Mouse (Mus musculus) mature B cell (primary cell): ENCODE data around the gene Tgfbr2.

Source experiments
- in situ Hi-C: fragments of 300-500 bp; cut with MboI; formaldehyde crosslinking; loops from 2 replicates; pipeline ENCODE4 v1.14.3; 2019

Tgfbr2 gene

DNA sequence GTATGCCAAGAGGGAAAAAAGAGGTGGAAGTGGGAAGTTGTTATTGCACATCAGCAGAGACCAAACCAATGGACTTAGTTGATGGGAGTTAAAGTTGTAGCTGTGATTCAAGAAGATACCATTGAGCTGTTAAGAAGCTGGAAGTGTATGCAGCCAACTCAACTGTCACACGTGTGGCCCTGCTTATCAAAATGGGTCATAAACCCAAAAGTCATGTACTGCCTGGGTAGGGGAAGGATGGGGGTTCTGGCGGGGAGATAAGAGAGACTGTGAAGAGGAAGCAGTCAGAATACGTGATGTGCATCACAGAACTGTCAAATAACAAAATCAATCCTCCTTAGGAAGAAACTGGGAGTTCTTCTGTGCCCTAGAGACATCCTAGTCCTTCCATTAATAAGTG, 15.1 kb downstream of the Tgfbr2 start:
- in situ Hi-C loops: no loop called here

DNA sequence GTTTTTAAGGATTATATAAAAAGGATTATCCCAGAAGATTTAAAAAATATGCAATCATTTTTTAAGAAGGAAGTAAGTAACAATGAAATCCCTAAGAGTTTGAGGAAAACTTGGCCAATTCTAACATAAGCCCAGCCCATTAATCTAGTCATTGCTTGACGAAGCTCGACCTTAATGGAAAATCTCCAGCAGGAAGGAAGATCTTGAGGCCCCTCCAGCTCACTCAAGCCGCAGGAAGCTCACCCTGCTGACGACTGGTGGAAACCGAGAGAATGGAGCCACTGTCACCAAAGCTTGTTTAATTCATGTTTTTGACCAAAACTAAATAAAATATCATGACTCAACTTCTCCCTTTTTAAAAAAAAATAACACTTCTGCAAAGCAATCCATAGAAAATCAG, 18.7 kb downstream of the Tgfbr2 start:
- in situ Hi-C loops: no loop called here

DNA sequence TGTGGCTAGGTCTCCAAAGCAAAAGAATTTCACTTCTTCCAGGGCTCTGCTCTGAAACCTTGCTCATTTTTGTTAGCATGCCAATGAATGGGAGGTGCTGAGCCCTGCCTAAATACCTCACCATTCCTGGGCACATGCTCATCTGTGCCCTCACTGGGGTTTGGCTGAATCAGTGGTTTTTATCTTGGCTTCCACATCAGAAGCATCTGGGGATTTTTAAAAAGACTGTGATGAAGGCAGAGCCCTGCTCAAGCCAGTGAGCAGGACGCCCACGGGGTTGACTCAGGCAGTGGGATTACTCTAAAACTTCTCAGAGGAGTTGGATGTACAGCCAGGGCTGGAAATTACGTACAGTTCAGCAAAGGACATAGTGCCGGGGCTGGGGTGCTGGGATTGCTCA, 22.3 kb downstream of the Tgfbr2 start:
- in situ Hi-C loops: no loop called here

DNA sequence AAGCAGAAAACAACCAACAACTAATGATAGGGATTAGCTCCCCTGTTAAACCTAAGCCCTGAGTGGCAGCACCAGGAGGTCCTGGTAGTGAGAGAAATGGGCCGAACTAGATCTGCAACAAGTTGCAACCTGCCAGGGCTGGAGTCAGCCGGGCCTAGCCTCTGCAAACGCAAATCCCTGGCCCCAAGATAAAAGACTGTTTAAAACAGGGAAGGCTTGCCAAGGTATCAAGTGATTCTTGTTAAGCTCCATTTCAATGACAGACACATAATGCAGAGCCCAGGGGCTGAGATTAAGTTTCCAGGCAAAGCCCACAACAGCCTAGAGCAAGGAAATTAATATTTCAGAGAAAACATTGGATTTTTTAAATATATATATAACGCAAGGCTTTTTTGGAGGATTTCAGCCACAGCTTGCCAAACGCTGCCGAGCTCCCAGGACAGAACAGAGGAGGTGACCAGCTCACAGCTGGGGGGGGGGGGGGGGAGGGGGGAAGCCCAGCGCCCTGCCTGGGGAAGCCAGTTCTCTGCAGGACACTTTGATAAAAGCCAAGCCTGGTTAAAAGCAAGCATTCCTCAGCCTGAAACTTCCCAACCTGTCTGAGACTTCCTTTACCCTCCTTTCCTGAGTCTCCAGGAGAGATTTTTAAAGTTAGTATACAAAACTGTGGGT, 24.3 kb downstream of the Tgfbr2 start:
- in situ Hi-C loops: no loop called here

DNA sequence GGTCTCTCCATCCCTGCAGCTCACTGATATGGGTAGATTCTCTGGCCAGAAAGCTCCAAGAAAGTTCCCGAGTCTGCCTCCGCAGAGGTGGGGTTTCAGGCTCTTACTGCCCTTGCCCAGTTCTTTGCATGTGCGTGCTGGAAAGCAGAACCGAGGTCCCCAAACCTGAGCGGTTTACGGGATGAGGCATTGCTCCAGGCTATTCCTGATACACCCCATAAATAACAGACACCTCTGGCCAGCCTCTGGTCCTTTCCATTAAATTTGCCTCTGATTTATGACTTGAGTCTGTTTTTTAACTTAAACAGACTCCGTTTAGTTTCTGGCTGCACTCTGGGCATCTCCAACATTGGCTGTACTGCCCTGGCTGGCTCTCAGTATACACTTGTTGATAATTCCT, 26.4 kb downstream of the Tgfbr2 start:
- in situ Hi-C loops: no loop called here

DNA sequence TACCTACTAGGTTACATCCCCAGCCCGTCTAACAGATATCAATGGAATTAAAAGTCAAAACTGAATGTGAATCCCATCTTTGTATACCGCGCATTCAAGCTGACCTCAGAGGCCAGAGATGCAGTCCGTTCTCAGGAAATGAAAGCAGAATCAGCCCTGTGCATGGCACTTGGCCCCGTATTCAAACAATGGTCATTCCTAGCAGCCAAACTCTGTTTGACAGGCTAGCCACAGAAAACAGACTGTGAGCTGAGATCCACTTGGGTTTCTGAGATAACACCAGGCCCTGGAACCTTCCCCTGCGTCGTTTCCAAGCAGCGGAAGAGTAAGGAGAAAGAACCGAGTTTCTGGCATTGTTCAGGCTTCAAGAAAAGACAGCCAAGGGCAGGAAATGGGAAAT, 28.9 kb downstream of the Tgfbr2 start:
- in situ Hi-C loops: no loop called here

DNA sequence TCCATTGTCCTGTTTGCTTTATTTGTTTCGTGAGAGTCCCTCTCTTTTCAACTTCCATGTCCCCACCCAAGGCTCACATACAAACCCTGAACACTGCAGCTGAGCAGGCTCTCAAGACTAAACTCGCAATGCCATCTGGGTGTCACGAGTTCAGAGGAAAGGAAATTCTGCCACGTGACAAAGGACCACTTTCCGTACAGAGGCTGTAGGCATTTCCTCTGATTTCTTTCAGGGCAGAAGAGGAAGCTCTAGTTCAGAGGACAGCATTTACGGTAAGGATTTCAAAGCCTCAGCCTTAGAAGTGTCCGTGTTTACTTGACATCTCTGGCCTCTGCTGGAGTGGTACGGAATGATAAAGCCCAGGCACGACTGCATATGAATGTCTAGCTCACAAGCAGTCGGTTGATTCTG, 29.9 kb downstream of the Tgfbr2 start:
- in situ Hi-C loops: no loop called here

DNA sequence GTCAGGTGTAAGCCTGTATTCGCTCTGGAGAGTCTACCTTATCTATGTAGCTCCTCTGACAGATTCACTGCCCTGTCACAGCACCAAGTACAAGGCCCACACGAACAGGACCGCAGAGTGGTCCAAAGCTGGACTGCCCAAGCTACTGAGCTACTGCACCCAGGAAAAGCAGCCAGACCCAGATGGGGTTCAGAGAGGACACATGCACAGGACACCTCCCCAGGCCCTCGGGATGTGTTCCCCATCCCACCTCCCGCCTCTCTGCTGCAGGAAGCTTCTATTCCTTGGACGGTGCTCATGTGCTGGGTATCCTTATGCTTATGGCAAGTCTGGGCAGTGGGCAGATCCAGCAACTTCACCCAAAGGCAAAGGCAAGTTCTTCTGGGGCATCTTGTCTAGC, 34.7 kb downstream of the Tgfbr2 start:
- in situ Hi-C loops: no loop called here

DNA sequence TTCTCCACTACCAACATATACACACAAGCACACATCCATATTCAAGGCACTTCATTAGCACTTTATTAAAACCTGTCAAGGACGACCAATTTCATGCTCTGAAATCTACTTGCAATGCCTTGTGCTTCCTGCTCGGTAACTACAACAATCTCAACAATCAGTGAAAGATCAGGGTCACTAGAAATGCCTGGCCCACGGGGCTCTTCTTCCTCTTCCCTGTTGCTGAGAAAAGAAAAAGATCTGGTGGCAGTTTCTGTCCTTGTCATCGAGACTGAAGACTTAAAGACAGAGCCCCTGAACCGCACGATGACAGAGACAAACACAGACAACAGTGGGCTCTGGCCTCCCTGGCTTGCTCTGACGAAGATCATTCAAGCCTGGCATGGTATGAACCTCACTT, 35.6 kb downstream of the Tgfbr2 start:
- in situ Hi-C loops: no loop called here

DNA sequence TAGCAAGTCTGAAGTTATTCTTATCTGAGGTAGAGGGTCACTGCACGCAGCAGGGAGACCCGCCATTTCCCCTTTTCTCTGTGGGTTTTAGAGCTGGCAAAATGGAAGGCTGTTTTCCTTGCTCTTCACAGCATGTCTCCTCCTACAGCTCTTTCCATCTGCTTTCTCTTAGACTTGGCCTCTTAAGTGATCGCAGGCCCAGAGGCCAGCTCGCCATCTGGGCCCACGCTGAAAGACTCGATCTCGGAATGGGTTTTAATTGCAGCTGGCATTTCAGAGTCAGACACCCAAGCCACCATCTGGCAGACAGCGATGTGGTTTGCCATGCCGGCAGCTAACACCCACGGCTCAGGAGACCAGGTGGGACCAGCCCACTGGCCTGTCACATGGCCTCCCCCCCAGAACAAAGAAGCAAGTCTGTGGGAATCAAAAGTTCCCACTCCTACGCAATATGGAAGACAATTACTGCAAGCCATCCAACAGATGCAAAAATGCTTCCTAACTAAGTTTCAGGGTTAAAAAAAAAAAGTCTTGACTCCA, 36.5 kb downstream of the Tgfbr2 start:
- in situ Hi-C loops: no loop called here

DNA sequence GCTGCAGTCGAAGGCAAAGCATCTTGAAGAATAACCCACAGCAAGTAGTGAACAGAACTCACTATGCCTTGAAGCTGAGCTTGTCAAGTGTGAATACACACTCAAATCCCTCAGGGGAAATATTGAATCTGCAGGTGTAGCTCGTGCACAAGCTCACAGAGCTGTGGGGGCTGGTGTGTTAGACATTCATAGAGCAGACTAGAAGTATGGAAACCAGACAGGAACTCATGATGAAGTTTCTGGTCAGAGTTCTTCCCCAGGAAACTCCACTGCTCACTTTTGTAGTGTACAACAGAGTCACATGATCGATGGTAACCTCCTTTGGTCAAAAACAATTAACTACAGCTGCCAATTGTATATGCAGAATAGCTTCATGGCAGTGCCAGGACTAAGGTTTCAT, 37.5 kb downstream of the Tgfbr2 start:
- in situ Hi-C loops: no loop called here

DNA sequence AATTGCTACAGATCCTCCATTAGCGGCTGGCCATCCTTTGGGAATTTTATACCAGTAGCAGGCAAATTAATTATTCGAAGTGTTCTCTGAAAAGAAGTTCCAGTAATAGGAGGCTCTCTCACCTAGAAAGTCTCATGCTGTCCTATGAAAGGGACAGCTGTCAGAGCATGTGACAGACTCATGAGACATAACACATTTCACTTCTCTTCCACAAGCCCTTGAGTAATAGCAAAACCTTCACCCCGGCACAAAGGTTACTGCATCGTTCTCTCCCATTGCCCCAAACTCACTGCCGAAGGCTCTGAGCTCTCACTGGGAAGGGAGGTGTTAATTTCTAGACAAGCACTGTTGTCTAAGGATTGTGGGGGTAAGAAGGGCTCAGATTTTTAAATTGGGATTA, 38.3 kb downstream of the Tgfbr2 start:
- in situ Hi-C loops: no loop called here

DNA sequence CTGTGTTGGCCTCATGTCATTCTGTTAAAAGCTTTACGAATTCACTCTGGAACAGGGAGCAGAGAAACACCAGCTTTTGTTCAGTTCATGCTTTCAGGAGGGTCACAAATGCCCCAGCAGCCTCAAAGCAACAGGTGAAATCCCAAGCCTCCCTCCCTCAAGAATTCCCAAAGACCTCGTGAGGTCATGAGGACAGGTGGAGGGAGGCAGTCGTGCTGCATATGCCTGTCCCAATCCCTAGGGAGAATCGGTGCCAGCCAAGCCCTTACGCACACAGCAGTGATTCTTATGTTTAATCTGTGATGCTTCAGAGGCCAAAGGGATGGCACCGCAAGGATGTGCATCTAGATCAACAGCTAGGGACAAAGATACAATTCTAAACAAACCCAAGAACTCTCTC, 39.0 kb downstream of the Tgfbr2 start:
- in situ Hi-C loops: no loop called here

DNA sequence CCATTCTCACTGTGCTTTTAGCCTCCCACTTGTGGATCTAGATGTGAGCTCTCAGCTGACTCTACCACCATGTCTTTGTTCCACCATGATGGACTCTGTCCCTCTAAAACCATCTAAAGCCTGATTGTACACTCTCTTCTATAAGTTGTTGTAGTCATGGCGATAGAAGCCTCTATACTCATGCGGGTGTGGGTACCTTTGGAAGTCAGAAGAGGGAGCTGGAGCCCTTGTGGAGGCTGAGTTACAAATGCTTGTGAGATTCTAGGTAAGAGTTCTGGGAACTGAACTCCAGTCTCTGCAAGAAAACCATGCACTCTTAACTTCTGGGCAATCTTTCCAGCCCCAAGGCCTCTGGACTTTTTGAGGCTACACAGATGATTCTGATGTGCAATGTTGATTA, 40.7 kb downstream of the Tgfbr2 start:
- in situ Hi-C loops: no loop called here

DNA sequence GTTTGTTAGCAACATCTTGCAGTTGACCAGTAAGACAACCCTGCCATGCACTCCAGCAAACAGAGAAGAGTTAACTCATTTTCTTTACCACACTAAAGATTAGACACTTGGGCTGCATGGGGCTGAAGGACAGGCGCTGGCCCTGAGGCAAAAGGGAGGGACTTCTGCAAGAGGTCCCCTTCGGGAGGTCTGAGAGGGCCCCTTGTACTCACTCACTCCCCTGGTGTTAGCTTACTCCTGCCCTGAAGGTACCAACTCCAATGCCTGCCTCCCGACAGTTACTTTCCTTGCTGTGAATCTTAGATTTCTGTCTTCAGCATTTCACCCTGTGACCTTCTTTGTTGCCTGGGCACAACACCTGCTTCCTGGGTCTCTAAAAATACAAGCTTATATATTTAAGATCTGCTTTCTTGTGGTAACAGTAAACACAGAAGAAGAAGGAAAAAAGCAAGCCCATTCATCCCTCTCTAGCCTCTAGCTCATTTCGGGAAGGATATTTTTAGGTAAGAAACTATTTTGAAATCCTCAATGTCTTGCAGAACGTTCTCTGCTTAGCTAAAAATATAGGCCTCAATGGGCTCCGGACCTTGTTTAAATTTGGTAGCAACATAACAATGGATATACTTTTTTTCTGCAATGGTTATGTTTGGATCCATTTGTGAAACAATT, 41.7 kb downstream of the Tgfbr2 start:
- in situ Hi-C loops: no loop called here

DNA sequence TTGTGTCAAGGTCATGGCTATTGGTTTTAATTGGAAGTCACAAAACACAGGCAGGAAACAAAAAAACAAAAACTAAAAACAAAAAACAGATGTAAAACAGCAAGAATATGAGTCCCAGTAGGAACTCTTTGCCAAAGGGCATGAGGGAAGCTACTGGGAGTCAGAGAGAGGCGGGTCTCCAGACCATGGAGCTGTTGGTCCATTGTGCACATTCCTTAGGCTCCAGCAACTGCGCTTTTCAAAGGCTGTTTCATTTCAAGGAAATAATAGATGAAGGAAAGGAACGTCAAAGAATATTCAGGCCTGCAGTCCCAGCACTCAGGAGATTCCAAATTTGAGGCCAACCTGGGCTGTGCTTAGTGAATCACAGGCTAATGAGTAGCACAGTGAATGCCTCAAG, 46.3 kb downstream of the Tgfbr2 start:
- in situ Hi-C loops: no loop called here

DNA sequence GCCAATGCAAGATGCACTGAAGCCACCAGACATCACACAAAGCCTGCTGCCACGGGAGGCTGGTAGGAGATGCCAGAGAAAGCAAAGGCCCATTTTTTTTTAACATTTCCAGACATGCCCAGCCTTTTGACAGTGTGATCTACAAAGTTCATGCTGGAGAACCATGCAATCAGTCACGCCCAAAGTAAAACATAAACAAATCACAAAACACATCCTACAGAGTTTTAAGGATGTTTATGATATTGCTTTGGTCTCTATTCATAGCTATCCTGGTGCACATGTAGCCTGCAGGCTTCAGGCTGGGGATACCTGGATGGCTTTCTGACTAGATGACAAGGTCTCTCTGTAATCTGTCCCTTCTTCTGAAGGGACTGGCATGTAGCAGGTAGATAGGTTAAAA, 46.8 kb downstream of the Tgfbr2 start:
- in situ Hi-C loops: no loop called here

DNA sequence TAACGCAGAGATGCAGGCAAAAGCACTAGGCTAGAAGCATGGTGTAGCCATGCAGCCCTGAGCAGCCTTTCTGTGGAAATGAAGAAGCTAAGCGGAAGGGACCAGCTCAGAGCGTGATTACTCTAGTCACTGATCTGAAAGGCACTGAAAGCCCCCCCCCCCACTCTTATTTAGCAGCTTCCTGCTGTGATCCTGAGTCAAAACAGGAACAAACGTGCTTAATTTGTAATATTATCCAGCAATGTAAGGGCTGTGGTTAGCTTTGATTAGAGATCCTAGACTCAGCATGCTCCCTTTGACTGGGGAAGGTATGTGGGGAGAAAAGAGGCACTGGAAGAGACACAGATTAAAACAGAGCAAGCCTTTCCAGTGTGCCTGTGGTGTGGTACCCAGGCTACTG, 48.7 kb downstream of the Tgfbr2 start:
- in situ Hi-C loops: no loop called here

DNA sequence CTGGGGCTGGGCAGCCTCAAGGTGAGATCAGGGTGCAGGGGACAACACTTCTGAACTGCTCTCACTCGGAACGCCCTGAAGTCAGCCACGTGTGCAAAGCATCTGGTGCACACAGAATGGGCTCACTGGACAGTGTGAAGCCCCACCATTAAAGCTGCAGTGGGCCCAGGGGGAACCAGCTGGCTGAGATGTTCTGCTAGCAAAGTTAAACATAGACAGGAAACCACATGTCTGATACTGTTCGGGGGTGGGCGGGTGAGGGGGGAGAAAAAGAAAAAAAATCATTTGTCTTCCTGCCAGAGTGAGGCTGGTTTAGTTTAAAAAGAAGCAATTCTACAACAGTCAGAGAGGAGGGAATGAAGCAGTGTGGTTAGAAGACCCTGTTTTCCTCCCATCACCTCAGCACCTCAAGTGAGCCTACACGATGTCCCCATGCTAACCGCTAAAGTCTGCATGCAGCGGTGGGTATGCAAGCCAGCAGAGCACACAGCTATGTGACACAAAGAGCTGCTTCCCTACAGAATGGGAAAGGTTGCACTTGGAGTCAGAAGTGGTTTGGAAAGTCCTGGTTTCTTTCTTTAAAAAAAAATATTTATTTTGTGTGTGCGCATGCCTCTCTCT, 52.1 kb downstream of the Tgfbr2 start:
- in situ Hi-C loops: no loop called here

DNA sequence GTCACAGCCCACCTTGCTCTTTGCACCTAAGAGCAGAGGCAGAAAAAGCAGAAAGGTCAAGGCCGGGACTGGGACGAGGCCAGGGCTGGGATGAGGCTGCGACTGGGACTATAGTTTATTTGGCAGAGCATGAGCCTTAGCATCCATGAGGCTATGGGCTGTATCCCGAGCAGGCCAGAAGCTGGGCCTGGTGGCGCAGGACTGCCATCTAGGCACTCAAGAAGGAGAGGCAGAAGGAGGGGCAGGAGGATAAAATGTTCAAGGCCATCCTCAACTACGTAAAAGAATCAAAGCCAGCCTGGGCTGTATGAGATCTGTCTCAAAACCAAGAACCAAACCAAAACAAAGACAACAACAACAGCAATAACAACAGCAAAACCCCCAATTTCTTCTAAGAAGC, 52.6 kb downstream of the Tgfbr2 start:
- in situ Hi-C loops: no loop called here

DNA sequence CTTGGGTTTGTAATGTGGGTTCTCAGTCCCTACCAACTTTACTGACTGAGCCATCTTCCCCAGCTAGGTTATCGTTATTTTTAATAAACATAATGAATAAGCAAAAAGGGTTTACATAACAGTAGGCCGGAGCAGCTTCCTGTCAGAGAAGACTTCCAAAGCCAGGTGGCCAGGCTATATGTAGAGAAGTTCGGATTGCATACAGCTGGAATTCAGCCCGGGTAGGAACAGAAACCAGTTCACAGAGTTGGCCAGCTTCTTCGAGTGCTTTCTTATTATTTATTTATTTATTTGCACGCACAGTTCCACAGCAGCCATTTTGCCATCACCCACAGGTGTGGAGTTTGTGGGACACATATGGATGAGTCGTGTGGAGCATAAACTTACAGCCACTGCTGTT, 53.7 kb downstream of the Tgfbr2 start:
- in situ Hi-C loops: no loop called here

DNA sequence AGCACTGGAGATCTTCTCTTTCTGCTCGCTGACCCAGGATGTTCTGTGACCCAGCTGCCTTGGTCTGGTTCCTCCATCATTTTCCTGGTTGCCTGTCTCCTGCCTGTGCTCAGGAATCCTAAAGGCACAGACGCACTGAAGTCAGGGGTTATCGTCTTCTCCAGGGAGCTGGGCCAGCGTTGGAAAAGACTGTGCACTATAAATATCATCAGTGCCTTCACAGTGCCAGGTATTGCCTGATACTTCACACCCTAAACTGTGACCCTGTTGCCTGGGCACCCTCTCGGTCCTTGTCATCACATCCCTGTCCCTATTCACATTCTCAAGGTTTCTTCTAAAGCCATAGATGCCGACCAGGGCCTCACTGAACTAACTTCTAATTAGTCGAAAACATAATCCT, 55.2 kb downstream of the Tgfbr2 start:
- in situ Hi-C loops: no loop called here

DNA sequence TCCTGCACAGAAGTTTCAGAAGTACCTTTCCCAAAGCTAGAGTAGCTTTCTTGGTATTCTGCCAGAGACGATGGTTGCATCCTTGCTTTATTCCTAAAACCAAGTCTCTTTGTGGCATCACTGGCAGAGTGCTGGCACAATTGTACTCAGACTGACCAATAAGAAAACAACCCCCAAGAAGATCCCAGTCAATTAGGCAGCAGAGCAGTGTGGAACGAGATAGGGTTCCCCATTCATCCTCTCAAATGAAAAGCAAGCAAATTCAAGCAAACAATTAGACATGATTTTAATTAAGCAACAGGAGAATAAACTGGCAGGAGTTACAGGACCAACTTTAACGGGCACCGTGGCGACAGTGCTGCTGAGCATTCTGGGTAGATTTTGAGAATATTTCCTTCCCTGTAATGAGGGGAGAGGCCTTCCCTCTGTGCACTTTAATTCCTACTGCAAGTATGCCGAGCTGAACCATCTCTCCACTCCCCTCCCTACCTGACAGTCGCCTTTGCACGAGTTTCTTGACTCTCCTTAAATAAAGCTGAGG, 56.8 kb downstream of the Tgfbr2 start:
- in situ Hi-C loops: no loop called here
